Mouse (Mus musculus): ENCODE measurements around the gene Kcnma1. TPM values are rescaled to one million over a fixed set of nuclear protein-coding genes. Genes with fewer than 3 reads are reported as not detected.
A peak's percentile ranks its signal among the peaks of the same experiment; 100 is the strongest.

Kcnma1 gene
- polyA plus RNA-seq, 1 experiment from 2014 or later = 0.62 TPM

DNA sequence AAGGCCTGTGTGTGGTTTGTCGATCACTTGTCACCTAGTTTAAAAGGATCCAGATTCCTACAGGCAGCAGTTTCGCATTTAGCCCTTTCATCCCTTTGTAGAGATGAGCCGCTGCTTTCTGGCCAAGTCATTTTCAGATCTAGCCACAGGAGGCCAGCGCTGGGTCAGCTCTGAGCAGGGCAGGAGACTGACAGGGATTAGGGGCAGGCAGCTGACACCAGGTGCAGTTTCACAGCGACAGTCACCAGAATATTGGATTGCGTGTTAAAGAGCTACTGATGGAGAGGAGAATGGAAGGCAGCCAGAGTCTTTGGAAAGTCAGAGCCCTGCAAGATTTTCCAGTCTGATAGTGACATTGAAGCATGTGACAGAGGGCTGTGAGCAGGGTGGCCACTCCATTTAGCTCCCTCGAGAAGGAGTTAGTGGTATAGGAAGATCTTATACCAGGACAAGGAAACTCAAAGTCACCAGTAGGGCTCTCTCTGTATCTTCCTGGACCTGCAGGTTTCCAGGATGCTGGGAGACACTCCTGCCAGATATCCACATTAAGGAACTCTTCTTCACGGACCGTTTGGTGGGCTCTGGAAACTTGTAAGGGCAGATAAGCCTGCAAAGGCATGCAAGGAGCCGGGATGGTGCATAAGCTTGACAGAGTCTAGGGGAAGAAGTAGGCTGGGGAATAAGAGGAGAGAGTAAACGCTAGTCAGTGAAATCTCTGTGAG is 21.4 kb upstream of the Kcnma1 start:
- H3K36me3 ChIP-seq (ENCODE audit: insufficient read depth, low read length) = no peaks in the 10 kb centered on the region
- no peak overlapping the region for H3K9ac ChIP-seq (replicated peaks; ENCODE audit: low read depth)
- no peaks in the 10 kb centered on the region for H3K27me3 ChIP-seq (replicated peaks; ENCODE audit: insufficient read depth, low read length)
- DNase-seq (ENCODE audit: low spot score) (no peak), ATAC-seq (no peak)
- H3K4me1 ChIP-seq (ENCODE audit: insufficient read depth, low read depth, low read length) = no peaks in the 10 kb centered on the region
- 17% methylated on average over 11 of the region's 11 CpGs for WGBS
- no peak overlapping the region for H3K4me3 ChIP-seq (ENCODE audit: low read depth, low read length)
- TF ChIP-seq EP300 (IDR thresholded peaks at IDR 0.05) (no peak), CTCF (IDR thresholded peaks at IDR 0.05) (no peak; the same call in 1 of the 2 replicates)
- no peak overlapping the region for H3K27ac ChIP-seq (ENCODE audit: low read length)
- H3K9me3 ChIP-seq (ENCODE audit: low read length) = no peaks in the 10 kb centered on the region
- no peak overlapping the region for H3K4me2 ChIP-seq (replicated peaks; ENCODE audit: low read depth, low read length)

GRCm38 (mm10) chr14:24032876-24033389 is 18.6 kb upstream of the Kcnma1 start:
- no peaks in the 10 kb centered on the region for H3K9me3 ChIP-seq (ENCODE audit: low read length)
- ATAC-seq = no peak
- no peak overlapping the region for H3K4me2 ChIP-seq (replicated peaks; ENCODE audit: low read depth, low read length)
- no peak overlapping the region for H3K9ac ChIP-seq (replicated peaks; ENCODE audit: low read depth)
- H3K36me3 ChIP-seq (ENCODE audit: insufficient read depth, low read length) = no peaks in the 10 kb centered on the region
- H3K4me1 ChIP-seq (ENCODE audit: insufficient read depth, low read depth, low read length) = no peaks in the 10 kb centered on the region
- no peak overlapping the region for H3K27ac ChIP-seq (ENCODE audit: low read length)
- DNase-seq (ENCODE audit: low spot score) = no peak
- no peaks in the 10 kb centered on the region for H3K27me3 ChIP-seq (replicated peaks; ENCODE audit: insufficient read depth, low read length)
- no peak overlapping the region for H3K4me3 ChIP-seq (ENCODE audit: low read depth, low read length)
- WGBS = 84% methylated on average over 7 of the region's 7 CpGs
- no peak for TF ChIP-seq CTCF (IDR thresholded peaks at IDR 0.05)
- TF ChIP-seq EP300 (IDR thresholded peaks at IDR 0.05) = no peak

DNA sequence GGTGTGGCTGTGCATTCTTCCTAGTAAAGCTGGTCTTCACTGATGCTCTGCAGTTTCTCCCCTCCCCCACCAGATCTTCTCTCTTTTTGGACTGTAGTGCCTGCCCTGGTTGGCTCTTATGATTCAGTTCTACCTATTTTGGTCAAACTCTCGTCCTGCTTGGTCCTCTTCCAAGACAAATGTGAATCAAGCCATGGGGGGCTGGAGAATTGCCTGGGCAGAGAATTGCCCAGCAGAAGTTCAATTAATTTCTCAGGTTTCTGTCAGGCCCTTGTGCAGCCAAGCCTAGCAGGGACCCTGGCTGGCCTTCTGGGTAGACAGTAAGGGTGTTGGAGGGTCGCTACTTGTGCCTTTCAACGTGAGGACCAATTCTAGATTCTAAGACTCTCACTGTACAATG is 17.9 kb upstream of the Kcnma1 start:
- no peak for ATAC-seq
- Histone ChIP-seq H3K4me1 (ENCODE audit: insufficient read depth, low read depth, low read length) (no peaks in the 10 kb centered on the region), H3K36me3 (ENCODE audit: insufficient read depth, low read length) (no peaks in the 10 kb centered on the region), H3K27me3 (replicated peaks; ENCODE audit: insufficient read depth, low read length) (no peaks in the 10 kb centered on the region), H3K27ac (ENCODE audit: low read length) (no peak overlapping the region), H3K4me3 (ENCODE audit: low read depth, low read length) (no peak overlapping the region), H3K9me3 (ENCODE audit: low read length) (no peaks in the 10 kb centered on the region), H3K9ac (replicated peaks; ENCODE audit: low read depth) (no peak overlapping the region), H3K4me2 (replicated peaks; ENCODE audit: low read depth, low read length) (no peak overlapping the region)
- no peak for DNase-seq (ENCODE audit: low spot score)
- TF ChIP-seq CTCF (IDR thresholded peaks at IDR 0.05) = no peak
- 71% methylated on average over 3 of the region's 3 CpGs for WGBS

- Histone ChIP-seq H3K4me2 (replicated peaks; ENCODE audit: low read depth, low read length) (no peak overlapping the region), H3K9me3 (ENCODE audit: low read length) (no peaks in the 10 kb centered on the region), H3K27me3 (replicated peaks; ENCODE audit: insufficient read depth, low read length) (no peaks in the 10 kb centered on the region), H3K36me3 (ENCODE audit: insufficient read depth, low read length) (no peaks in the 10 kb centered on the region), H3K4me3 (ENCODE audit: low read depth, low read length) (no peak overlapping the region), H3K4me1 (ENCODE audit: insufficient read depth, low read depth, low read length) (no peaks in the 10 kb centered on the region), H3K9ac (replicated peaks; ENCODE audit: low read depth) (no peak overlapping the region), H3K27ac (ENCODE audit: low read length) (no peak overlapping the region)
- TF ChIP-seq EP300 (IDR thresholded peaks at IDR 0.05) (no peak), CTCF (IDR thresholded peaks at IDR 0.05) (no peak)
- no peak for DNase-seq (ENCODE audit: low spot score)
- no peak for ATAC-seq
- WGBS = 68% methylated on average over 4 of the region's 4 CpGs
These were observed 6.4 kb upstream of the Kcnma1 start for GRCm38 (mm10) chr14:24020718-24021117.

DNA sequence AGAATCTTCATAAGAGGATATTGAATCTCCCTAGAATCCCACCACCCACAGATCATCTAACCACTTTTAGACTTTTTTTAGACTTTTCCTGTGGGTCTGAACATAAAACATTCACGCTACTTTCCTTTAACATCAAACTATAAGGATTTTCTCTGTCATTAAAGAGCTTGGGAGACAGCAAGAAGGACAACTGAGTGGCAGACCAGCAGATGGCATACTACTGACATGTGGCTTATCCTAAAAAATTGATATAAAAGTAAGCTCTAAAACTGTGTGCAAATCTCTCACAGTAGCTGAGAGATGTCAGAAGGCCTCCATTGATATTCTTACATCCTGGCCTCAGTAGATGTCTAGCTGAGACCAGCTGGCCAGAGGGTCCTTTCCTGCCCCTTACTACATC is 4.3 kb downstream of the Kcnma1 start:
- Histone ChIP-seq H3K27ac (ENCODE audit: low read length) (no peak overlapping the region), H3K4me2 (replicated peaks; ENCODE audit: low read depth, low read length) (no peak overlapping the region), H3K4me3 (ENCODE audit: low read depth, low read length) (no peak overlapping the region), H3K36me3 (ENCODE audit: insufficient read depth, low read length) (no peaks in the 10 kb centered on the region), H3K9ac (replicated peaks; ENCODE audit: low read depth) (no peak overlapping the region), H3K27me3 (replicated peaks; ENCODE audit: insufficient read depth, low read length) (peaks cover 22% of the 10 kb centered on the region), H3K9me3 (ENCODE audit: low read length) (no peaks in the 10 kb centered on the region), H3K4me1 (ENCODE audit: insufficient read depth, low read depth, low read length) (no peaks in the 10 kb centered on the region)
- TF ChIP-seq EP300 (IDR thresholded peaks at IDR 0.05) (no peak), CTCF (IDR thresholded peaks at IDR 0.05) (no peak)
- WGBS = 82% methylated on average over 1 of the region's 1 CpGs
- DNase-seq (ENCODE audit: low spot score) (no peak), ATAC-seq (no peak)

GRCm38 (mm10) chr14:24008252-24008651 is 6.0 kb downstream of the Kcnma1 start:
- WGBS = 7% methylated on average over 7 of the region's 7 CpGs
- Histone ChIP-seq H3K9me3 (ENCODE audit: low read length) (no peaks in the 10 kb centered on the region), H3K4me3 (ENCODE audit: low read depth, low read length) (no peak overlapping the region), H3K36me3 (ENCODE audit: insufficient read depth, low read length) (no peaks in the 10 kb centered on the region), H3K4me1 (ENCODE audit: insufficient read depth, low read depth, low read length) (no peaks in the 10 kb centered on the region), H3K9ac (replicated peaks; ENCODE audit: low read depth) (no peak overlapping the region), H3K4me2 (replicated peaks; ENCODE audit: low read depth, low read length) (no peak overlapping the region), H3K27me3 (replicated peaks; ENCODE audit: insufficient read depth, low read length) (peaks cover 39% of the 10 kb centered on the region), H3K27ac (ENCODE audit: low read length) (no peak overlapping the region)
- no peak for TF ChIP-seq EP300 (IDR thresholded peaks at IDR 0.05)
- peak; percentile 98 for TF ChIP-seq CTCF (IDR thresholded peaks at IDR 0.05)
- ATAC-seq (no peak; the same call in 1 of the 2 replicates), DNase-seq (ENCODE audit: low spot score) (peak; percentile 80)

All from lung, postnatal 0 days (tissue).